Mouse (Mus musculus) myocyte (in vitro differentiated cells): ENCODE measurements around the gene Camkk1. TPM values are rescaled to one million over a fixed set of nuclear protein-coding genes. Genes with fewer than 3 reads are reported as not detected.

Experiments used
- H3K27me3 ChIP-seq: one replicate; pipeline ENCODE4 v1.6.1; 2011; ENCODE audit not compliant: control insufficient read depth, insufficient read depth, insufficient read length
- H3K36me3 ChIP-seq: one replicate; pipeline ENCODE4 v1.6.1; 2011; ENCODE audit not compliant: control insufficient read depth, insufficient read depth
- H3K4me2 ChIP-seq: one replicate; pipeline ENCODE4 v1.6.1; 2011; ENCODE audit warnings: low read depth, control low read depth
- H3K4me3 ChIP-seq: one replicate; pipeline ENCODE4 v1.5.1; 2011; ENCODE audit warnings: mild to moderate bottlenecking, control low read depth, moderate library complexity
- H3K79me2 ChIP-seq: one replicate; pipeline ENCODE4 v1.6.1; 2011; ENCODE audit not compliant: control insufficient read depth, insufficient read depth
- H3ac ChIP-seq: one replicate; pipeline ENCODE4 v1.6.1; 2011; ENCODE audit not compliant: control insufficient read depth, insufficient read length
- CEBPB ChIP-seq: IDR thresholded peaks from 2 replicates; pipeline ENCODE4 v1.6.1; 2011; ENCODE audit warnings: mild to moderate bottlenecking, moderate library complexity; ENCODE audit not compliant: poor library complexity, insufficient read depth, severe bottlenecking
- E2F4 ChIP-seq: IDR thresholded peaks from one replicate; pipeline ENCODE4 v1.6.1; 2011; ENCODE audit warnings: mild to moderate bottlenecking, control low read depth, moderate library complexity; ENCODE audit not compliant: insufficient read depth
- MAX ChIP-seq: IDR thresholded peaks from one replicate; pipeline ENCODE4 v1.6.1; 2011; ENCODE audit warnings: low read depth, mild to moderate bottlenecking, control low read depth
- MYOD1 ChIP-seq, 3 experiments: IDR thresholded peaks; one replicate each; pipeline ENCODE4 v1.6.1; 2011; ENCODE audit warnings: control low read depth in 2 of 3, low read depth in 2 of 3, mild to moderate bottlenecking in 2 of 3, moderate library complexity in 1 of 3; ENCODE audit not compliant: insufficient read length in 2 of 3, control insufficient read depth in 1 of 3
- MYOG ChIP-seq, 3 experiments: IDR thresholded peaks; one replicate each; pipeline ENCODE4 v1.6.1; 2011; ENCODE audit warnings: control low read depth in 2 of 3, low read depth in 2 of 3, mild to moderate bottlenecking in 2 of 3; ENCODE audit not compliant: insufficient read length in 2 of 3, control insufficient read depth in 1 of 3, insufficient read depth in 1 of 3
- POLR2A ChIP-seq: IDR thresholded peaks from one replicate; pipeline ENCODE4 v1.6.1; 2011; ENCODE audit warnings: low read depth, mild to moderate bottlenecking, control low read depth, moderate library complexity; ENCODE audit not compliant: insufficient read length
- POLR2AphosphoS2 ChIP-seq: IDR thresholded peaks from one replicate; pipeline ENCODE4 v1.6.1; 2011; ENCODE audit warnings: low read depth, control low read depth; ENCODE audit not compliant: insufficient read length
- REST ChIP-seq: IDR thresholded peaks from one replicate; pipeline ENCODE4 v1.6.1; 2011; ENCODE audit warnings: mild to moderate bottlenecking, control low read depth, moderate library complexity; ENCODE audit not compliant: insufficient read depth, insufficient read length
- SRF ChIP-seq: IDR thresholded peaks from one replicate; pipeline ENCODE4 v1.6.1; 2011; ENCODE audit warnings: low read depth; ENCODE audit not compliant: control insufficient read depth, insufficient read length
- TCF12 ChIP-seq: IDR thresholded peaks from one replicate; pipeline ENCODE4 v1.6.1; 2011; ENCODE audit warnings: mild to moderate bottlenecking, control low read depth; ENCODE audit not compliant: poor library complexity, insufficient read depth, severe bottlenecking
- TCF3 ChIP-seq: IDR thresholded peaks from one replicate; pipeline ENCODE4 v1.6.1; 2011; ENCODE audit warnings: low read depth, control low read depth; ENCODE audit not compliant: insufficient read length
- USF1 ChIP-seq: IDR thresholded peaks from one replicate; pipeline ENCODE4 v1.6.1; 2011; ENCODE audit warnings: low read depth, mild to moderate bottlenecking, control low read depth, moderate library complexity
- polyA plus RNA-seq: library from polyadenylated mRNA; unstranded; fragments of >200 nt; fragmentation: generic; extraction: Trizol; gene quantifications from one replicate; pipeline ENCODE4 v1.2.1, GENCODE M21; 2012; ENCODE audit warnings: missing spikeins

The Camkk1 gene
- polyA plus RNA-seq, 1 experiment: 3.3 TPM

DNA sequence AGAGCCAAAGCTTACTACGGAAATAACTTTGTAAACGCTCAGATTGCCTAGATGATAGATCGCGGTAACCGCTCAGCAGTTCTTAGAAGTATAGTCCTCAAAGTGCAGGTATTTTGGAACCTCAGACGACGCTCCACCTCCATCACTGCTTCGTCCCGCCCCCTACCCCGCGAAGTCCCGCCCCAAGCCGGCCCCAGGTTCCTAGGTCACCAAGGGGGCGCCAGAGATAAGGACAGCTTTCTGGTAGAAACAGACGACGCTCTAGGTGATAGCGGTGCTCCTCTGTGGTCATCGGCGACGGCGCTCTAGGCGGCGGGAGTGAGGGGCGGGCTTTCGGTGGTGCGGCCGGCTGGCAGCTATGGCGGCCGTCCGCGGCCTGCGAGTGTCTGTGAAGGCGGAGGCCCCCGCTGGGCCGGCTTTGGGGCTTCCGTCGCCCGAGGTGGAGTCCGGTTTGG, 28.8 kb downstream of the Camkk1 start, which contains the start of gene Ncbp3:
Gene Ncbp3 (plus strand): TSS at position 242 of the 455 bp plus-strand sequence.
- no peaks in the 10 kb centered on the region for H3K27me3 ChIP-seq
- TF ChIP-seq USF1 (no peak), MYOG (IDR thresholded peaks at IDR 0.05; ENCODE audit: control insufficient read depth in 1 of 3, insufficient read depth in 1 of 3, insufficient read length in 2 of 3, low read depth in 2 of 3) (peak in 2 of 3 experiments; percentile 28 to 70), CEBPB (no peak), E2F4 (peak; percentile 59), POLR2A (peak; percentile 83), SRF (no peak), MAX (no peak), REST (no peak), POLR2AphosphoS2 (peak; percentile 77), MYOD1 (IDR thresholded peaks at IDR 0.05; ENCODE audit: control insufficient read depth in 1 of 3, insufficient read length in 2 of 3, low read depth in 2 of 3) (no peak), TCF12 (no peak), TCF3 (no peak)
- peaks cover 28% of the 10 kb centered on the region for H3K79me2 ChIP-seq
- peak within 1 kb of the TSS; percentile 67 for H3ac ChIP-seq
- H3K4me3 ChIP-seq: peak within 1 kb of the TSS; percentile 74
- H3K4me2 ChIP-seq: peak within 1 kb of the TSS; percentile 93
- H3K36me3 ChIP-seq: peaks cover 11% of the 10 kb centered on the region

- peak overlapping the region; percentile 67 for H3ac ChIP-seq
- no peak for TF ChIP-seq REST
- TF ChIP-seq USF1: peak; percentile 48
- TF ChIP-seq POLR2AphosphoS2: no peak
These were observed 29.4 kb downstream of the Camkk1 start for GRCm38 (mm10) chr11:73048030-73048876.

GRCm38 (mm10) chr11:73049335-73049734, 30.5 kb downstream of the Camkk1 start:
- Histone ChIP-seq H3K36me3 (peaks cover 24% of the 10 kb centered on the region), H3ac (no peak overlapping the region), H3K27me3 (no peaks in the 10 kb centered on the region), H3K79me2 (peaks cover 32% of the 10 kb centered on the region), H3K4me2 (peak overlapping the region; percentile 93), H3K4me3 (peak overlapping the region; percentile 74)
- no peak for TF ChIP-seq MYOD1 (IDR thresholded peaks at IDR 0.05; ENCODE audit: control insufficient read depth in 1 of 3, insufficient read length in 2 of 3, low read depth in 2 of 3)
- no peak for TF ChIP-seq MAX
- TF ChIP-seq POLR2A: no peak
- no peak for TF ChIP-seq TCF3
- TF ChIP-seq TCF12: no peak
- no peak for TF ChIP-seq SRF
- TF ChIP-seq CEBPB: no peak

More at GRCm38 (mm10) chr11:73048030-73048876, 29.4 kb downstream of the Camkk1 start:
- H3K27me3 ChIP-seq: no peaks in the 10 kb centered on the region
- peaks cover 14% of the 10 kb centered on the region for H3K36me3 ChIP-seq
- peak overlapping the region; percentile 93 for H3K4me2 ChIP-seq
- H3K4me3 ChIP-seq: peak overlapping the region; percentile 74
- H3K79me2 ChIP-seq: peaks cover 32% of the 10 kb centered on the region

DNA sequence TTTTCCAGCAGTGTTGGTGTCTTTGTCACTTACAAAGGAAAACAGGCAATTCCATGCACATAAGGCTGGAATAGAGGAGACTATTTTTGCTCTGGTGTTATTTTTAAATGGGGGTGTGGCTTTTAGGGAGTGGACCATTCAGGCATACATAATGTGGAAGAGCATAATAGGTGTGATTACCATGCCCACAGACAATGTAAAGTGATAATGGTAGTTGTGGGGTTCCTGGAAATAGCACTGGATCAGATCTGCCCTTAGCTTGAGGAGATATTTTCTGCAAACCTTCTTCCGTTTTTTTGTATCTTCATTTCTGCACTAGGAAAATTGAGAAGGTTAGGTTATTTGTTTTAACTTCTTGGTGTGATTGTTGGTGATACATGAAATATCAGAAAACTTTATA, 34.0 kb downstream of the Camkk1 start:
- Histone ChIP-seq H3K4me2 (no peak overlapping the region), H3K27me3 (no peaks in the 10 kb centered on the region), H3K36me3 (peaks cover 39% of the 10 kb centered on the region), H3K79me2 (peaks cover 44% of the 10 kb centered on the region), H3K4me3 (no peak overlapping the region), H3ac (no peak overlapping the region)
- TF ChIP-seq REST: no peak
- no peak for TF ChIP-seq MYOG (IDR thresholded peaks at IDR 0.05; ENCODE audit: control insufficient read depth in 1 of 3, insufficient read depth in 1 of 3, insufficient read length in 2 of 3, low read depth in 2 of 3)
- TF ChIP-seq POLR2A: no peak
- no peak for TF ChIP-seq POLR2AphosphoS2
- TF ChIP-seq SRF: no peak
- no peak for TF ChIP-seq CEBPB

- H3K4me2 ChIP-seq: no peak overlapping the region
- peaks cover 22% of the 10 kb centered on the region for H3K79me2 ChIP-seq
- H3K27me3 ChIP-seq: no peaks in the 10 kb centered on the region
- no peak overlapping the region for H3K4me3 ChIP-seq
- H3K36me3 ChIP-seq: peaks cover 44% of the 10 kb centered on the region
- TF ChIP-seq MYOG (IDR thresholded peaks at IDR 0.05; ENCODE audit: control insufficient read depth in 1 of 3, insufficient read depth in 1 of 3, insufficient read length in 2 of 3, low read depth in 2 of 3) (no peak), CEBPB (no peak), TCF3 (no peak), MYOD1 (IDR thresholded peaks at IDR 0.05; ENCODE audit: control insufficient read depth in 1 of 3, insufficient read length in 2 of 3, low read depth in 2 of 3) (no peak)
- no peak overlapping the region for H3ac ChIP-seq
These were observed 38.9 kb downstream of the Camkk1 start for GRCm38 (mm10) chr11:73057701-73058100.
